Mouse (Mus musculus): ENCODE measurements around the gene Ly75.

DNA sequence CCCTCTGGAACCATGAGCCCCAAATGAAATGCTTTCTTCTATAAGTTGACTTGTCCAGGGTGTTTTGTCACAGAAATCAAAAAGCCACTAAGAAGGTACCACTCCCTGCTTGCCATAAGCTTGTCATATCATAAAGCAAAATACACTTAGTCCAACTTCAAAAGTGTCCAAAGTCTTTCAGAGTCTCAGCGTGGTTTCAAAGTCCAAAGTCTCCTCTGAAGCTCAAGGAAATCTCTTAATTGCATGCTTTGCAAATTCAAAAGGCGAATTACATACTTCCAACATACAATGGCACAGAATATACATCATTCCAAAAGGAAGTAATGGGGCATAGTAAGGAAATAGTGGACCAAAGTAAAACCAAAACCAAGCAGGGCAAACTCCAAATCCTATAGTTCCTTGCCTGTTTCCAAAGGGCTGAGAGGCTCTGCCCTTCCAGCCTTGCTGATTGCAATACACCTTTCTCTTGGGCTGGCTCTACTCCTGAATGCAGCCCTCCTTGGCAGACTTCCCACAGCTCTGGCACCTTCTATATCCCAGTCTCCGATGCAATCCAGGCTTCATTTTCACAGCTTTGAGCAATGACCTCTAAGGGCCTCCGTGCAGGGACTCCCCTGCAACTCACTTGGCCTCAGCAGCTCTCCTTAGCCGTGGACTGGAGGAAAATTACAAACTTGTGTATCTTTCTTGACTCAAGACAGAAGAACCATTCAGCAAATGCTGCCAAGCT is 122.3 kb downstream of the Ly75 start:
- TF ChIP-seq CTCF (IDR thresholded peaks at IDR 0.05; ENCODE audit: borderline replicate concordance, control insufficient read depth, extremely low read depth, insufficient read depth, low read length, poor library complexity) (no peak), POLR2A (IDR thresholded peaks at IDR 0.05; ENCODE audit: control insufficient read depth, extremely low read depth, insufficient read depth, low read length, poor library complexity) (no peak)

Measured in thymus, adult 2 months (tissue).